Mouse (Mus musculus): ENCODE measurements around the gene Usf2.

DNA sequence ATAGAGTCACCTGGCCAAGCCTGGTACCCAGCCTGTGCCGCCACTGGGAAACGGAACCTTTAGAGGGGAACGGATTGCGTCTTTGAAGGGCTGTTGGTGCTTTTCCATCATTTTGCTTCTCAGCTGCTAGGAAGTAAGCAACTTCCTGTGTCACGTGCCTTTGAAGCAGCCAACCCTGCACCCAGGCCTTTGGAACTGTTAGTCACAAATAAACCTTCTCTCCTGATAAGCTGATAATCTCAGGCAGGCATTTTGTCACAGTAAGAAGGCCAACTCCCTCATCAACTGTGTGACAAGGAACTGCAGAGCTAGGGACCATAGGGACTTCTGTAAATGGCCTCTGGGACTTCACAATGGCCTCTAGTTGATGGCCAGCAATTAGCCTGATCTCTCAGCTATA lies 35.5 kb upstream of the Usf2 start:
- no peak for TF ChIP-seq POLR2A (IDR thresholded peaks at IDR 0.05; ENCODE audit: borderline replicate concordance, control insufficient read depth, low read depth, low read length)
- TF ChIP-seq CTCF (IDR thresholded peaks at IDR 0.05; ENCODE audit: control insufficient read depth, insufficient read depth, low read length), result no peak
